Mouse (Mus musculus): ENCODE data around the gene Golm1. TPM values are rescaled to one million over a fixed set of nuclear protein-coding genes. Genes with fewer than 3 reads are reported as not detected.
A peak's percentile ranks its signal among the peaks of the same experiment; 100 is the strongest.

The Golm1 gene
- total and polyA plus RNA-seq, 2 experiments from 2014 or later: 17.9 to 20.2 TPM

- H3K4me1 ChIP-seq (ENCODE audit: insufficient read depth, low read length): peaks cover 7% of the 10 kb centered on the region
- H3K9me3 ChIP-seq (ENCODE audit: low read length): no peaks in the 10 kb centered on the region
- TF ChIP-seq CTCF (IDR thresholded peaks at IDR 0.05; ENCODE audit: low read depth): no peak
- H3K27me3 ChIP-seq (ENCODE audit: insufficient read depth, low read length): no peaks in the 10 kb centered on the region
- H3K4me2 ChIP-seq (ENCODE audit: low read depth, low read length): no peak overlapping the region
- no peak for ATAC-seq
- H3K4me3 ChIP-seq (ENCODE audit: low read length): no peak overlapping the region
- H3K36me3 ChIP-seq (ENCODE audit: insufficient read depth, low read length): peaks cover 7% of the 10 kb centered on the region; the same call in 1 of the 2 replicates
- 83% methylated on average over 5 of the region's 5 CpGs for WGBS
- no peak overlapping the region for H3K9ac ChIP-seq (replicated peaks; ENCODE audit: low read length)
- no peak overlapping the region for H3K27ac ChIP-seq
- no peak for DNase-seq (ENCODE audit: low spot score)
Measured at GRCm38 (mm10) chr13:59649781-59650180, 25.8 kb downstream of the Golm1 start.

- Histone ChIP-seq H3K4me1 (ENCODE audit: insufficient read depth, low read length) (peaks cover 7% of the 10 kb centered on the region), H3K9ac (replicated peaks; ENCODE audit: low read length) (no peak overlapping the region), H3K4me3 (ENCODE audit: low read length) (no peak overlapping the region), H3K27ac (no peak overlapping the region), H3K27me3 (ENCODE audit: insufficient read depth, low read length) (no peaks in the 10 kb centered on the region), H3K9me3 (ENCODE audit: low read length) (no peaks in the 10 kb centered on the region), H3K4me2 (ENCODE audit: low read depth, low read length) (no peak overlapping the region), H3K36me3 (ENCODE audit: insufficient read depth, low read length) (peaks cover 7% of the 10 kb centered on the region; the same call in 1 of the 2 replicates)
- DNase-seq (ENCODE audit: low spot score) (no peak), ATAC-seq (no peak)
- no peak for TF ChIP-seq CTCF (IDR thresholded peaks at IDR 0.05; ENCODE audit: low read depth)
- 83% methylated on average over 6 of the region's 6 CpGs for WGBS
Measured at GRCm38 (mm10) chr13:59648598-59648997, 27.0 kb downstream of the Golm1 start.

- TF ChIP-seq CTCF (IDR thresholded peaks at IDR 0.05; ENCODE audit: low read depth): no peak
- Histone ChIP-seq H3K36me3 (ENCODE audit: insufficient read depth, low read length) (peaks cover 11% of the 10 kb centered on the region; the same call in 1 of the 2 replicates), H3K9me3 (ENCODE audit: low read length) (no peaks in the 10 kb centered on the region), H3K9ac (replicated peaks; ENCODE audit: low read length) (no peak overlapping the region), H3K27me3 (ENCODE audit: insufficient read depth, low read length) (no peaks in the 10 kb centered on the region), H3K4me1 (ENCODE audit: insufficient read depth, low read length) (no peaks in the 10 kb centered on the region), H3K4me3 (ENCODE audit: low read length) (no peak overlapping the region), H3K4me2 (ENCODE audit: low read depth, low read length) (no peak overlapping the region), H3K27ac (no peak overlapping the region)
- ATAC-seq: no peak
- DNase-seq (ENCODE audit: low spot score): no peak
- WGBS: 85% methylated on average over 6 of the region's 6 CpGs
Measured at GRCm38 (mm10) chr13:59647484-59647883, 28.1 kb downstream of the Golm1 start.

GRCm38 (mm10) chr13:59646674-59647244 lies 28.9 kb downstream of the Golm1 start:
- H3K27me3 ChIP-seq (ENCODE audit: insufficient read depth, low read length): no peaks in the 10 kb centered on the region
- ATAC-seq: peak; percentile 68
- H3K9ac ChIP-seq (replicated peaks; ENCODE audit: low read length): no peak overlapping the region
- H3K36me3 ChIP-seq (ENCODE audit: insufficient read depth, low read length): peaks cover 11% of the 10 kb centered on the region; the same call in 1 of the 2 replicates
- WGBS: 40% methylated on average over 11 of the region's 11 CpGs
- H3K4me1 ChIP-seq (ENCODE audit: insufficient read depth, low read length): no peaks in the 10 kb centered on the region
- TF ChIP-seq CTCF (IDR thresholded peaks at IDR 0.05; ENCODE audit: low read depth): no peak
- H3K4me3 ChIP-seq (ENCODE audit: low read length): no peak overlapping the region
- no peak overlapping the region for H3K4me2 ChIP-seq (ENCODE audit: low read depth, low read length)
- H3K27ac ChIP-seq: no peak overlapping the region
- no peak for DNase-seq (ENCODE audit: low spot score)
- H3K9me3 ChIP-seq (ENCODE audit: low read length): no peaks in the 10 kb centered on the region

- no peak overlapping the region for H3K4me2 ChIP-seq (ENCODE audit: low read depth, low read length)
- H3K9me3 ChIP-seq (ENCODE audit: low read length): no peaks in the 10 kb centered on the region
- H3K4me3 ChIP-seq (ENCODE audit: low read length): no peak overlapping the region
- DNase-seq (ENCODE audit: low spot score) (no peak), ATAC-seq (no peak)
- H3K27me3 ChIP-seq (ENCODE audit: insufficient read depth, low read length): no peaks in the 10 kb centered on the region
- H3K36me3 ChIP-seq (ENCODE audit: insufficient read depth, low read length): peaks cover 11% of the 10 kb centered on the region; the same call in 1 of the 2 replicates
- no peak overlapping the region for H3K27ac ChIP-seq
- H3K4me1 ChIP-seq (ENCODE audit: insufficient read depth, low read length): no peaks in the 10 kb centered on the region
- no peak for TF ChIP-seq CTCF (IDR thresholded peaks at IDR 0.05; ENCODE audit: low read depth)
- 92% methylated on average over 3 of the region's 3 CpGs for WGBS
- no peak overlapping the region for H3K9ac ChIP-seq (replicated peaks; ENCODE audit: low read length)
Measured at GRCm38 (mm10) chr13:59645491-59645890, 30.1 kb downstream of the Golm1 start.

- Histone ChIP-seq H3K4me3 (ENCODE audit: low read length) (no peak overlapping the region), H3K27me3 (ENCODE audit: insufficient read depth, low read length) (no peaks in the 10 kb centered on the region), H3K9me3 (ENCODE audit: low read length) (no peaks in the 10 kb centered on the region), H3K9ac (replicated peaks; ENCODE audit: low read length) (no peak overlapping the region), H3K27ac (no peak overlapping the region), H3K4me1 (ENCODE audit: insufficient read depth, low read length) (no peaks in the 10 kb centered on the region), H3K36me3 (ENCODE audit: insufficient read depth, low read length) (0 out of 2 replicates have a peak, but pooled peaks cover 5% of the 10 kb centered on the region), H3K4me2 (ENCODE audit: low read depth, low read length) (no peak overlapping the region)
- WGBS: 94% methylated on average over 2 of the region's 2 CpGs
- TF ChIP-seq CTCF (IDR thresholded peaks at IDR 0.05; ENCODE audit: low read depth): no peak
- ATAC-seq (no peak), DNase-seq (ENCODE audit: low spot score) (no peak)
Measured at GRCm38 (mm10) chr13:59642818-59643217, 32.8 kb downstream of the Golm1 start.

- no peak for TF ChIP-seq CTCF (IDR thresholded peaks at IDR 0.05; ENCODE audit: low read depth)
- DNase-seq (ENCODE audit: low spot score): no peak
- H3K36me3 ChIP-seq (ENCODE audit: insufficient read depth, low read length): peaks cover 22% of the 10 kb centered on the region
- no peak for ATAC-seq
- no peaks in the 10 kb centered on the region for H3K9me3 ChIP-seq (ENCODE audit: low read length)
- H3K4me3 ChIP-seq (ENCODE audit: low read length): no peak overlapping the region
- H3K9ac ChIP-seq (replicated peaks; ENCODE audit: low read length): no peak overlapping the region
- H3K4me1 ChIP-seq (ENCODE audit: insufficient read depth, low read length): no peaks in the 10 kb centered on the region
- H3K27ac ChIP-seq: no peak overlapping the region
- no peaks in the 10 kb centered on the region for H3K27me3 ChIP-seq (ENCODE audit: insufficient read depth, low read length)
- H3K4me2 ChIP-seq (ENCODE audit: low read depth, low read length): no peak overlapping the region
- WGBS: 88% methylated on average over 6 of the region's 6 CpGs
Measured at GRCm38 (mm10) chr13:59640178-59640440, 35.5 kb downstream of the Golm1 start.
